Mouse (Mus musculus): ENCODE measurements around the gene Haus6. TPM values are rescaled to one million over a fixed set of nuclear protein-coding genes. Genes with fewer than 3 reads are reported as not detected.

Haus6 gene
- 3.3 TPM for polyA plus RNA-seq (2014; fragmentation: Illumina TruSeq; extraction: RNeasy Lipid Tissue Mini Kit (QIAGEN cat#74804); ENCODE audit: low read depth, low replicate concordance)

DNA sequence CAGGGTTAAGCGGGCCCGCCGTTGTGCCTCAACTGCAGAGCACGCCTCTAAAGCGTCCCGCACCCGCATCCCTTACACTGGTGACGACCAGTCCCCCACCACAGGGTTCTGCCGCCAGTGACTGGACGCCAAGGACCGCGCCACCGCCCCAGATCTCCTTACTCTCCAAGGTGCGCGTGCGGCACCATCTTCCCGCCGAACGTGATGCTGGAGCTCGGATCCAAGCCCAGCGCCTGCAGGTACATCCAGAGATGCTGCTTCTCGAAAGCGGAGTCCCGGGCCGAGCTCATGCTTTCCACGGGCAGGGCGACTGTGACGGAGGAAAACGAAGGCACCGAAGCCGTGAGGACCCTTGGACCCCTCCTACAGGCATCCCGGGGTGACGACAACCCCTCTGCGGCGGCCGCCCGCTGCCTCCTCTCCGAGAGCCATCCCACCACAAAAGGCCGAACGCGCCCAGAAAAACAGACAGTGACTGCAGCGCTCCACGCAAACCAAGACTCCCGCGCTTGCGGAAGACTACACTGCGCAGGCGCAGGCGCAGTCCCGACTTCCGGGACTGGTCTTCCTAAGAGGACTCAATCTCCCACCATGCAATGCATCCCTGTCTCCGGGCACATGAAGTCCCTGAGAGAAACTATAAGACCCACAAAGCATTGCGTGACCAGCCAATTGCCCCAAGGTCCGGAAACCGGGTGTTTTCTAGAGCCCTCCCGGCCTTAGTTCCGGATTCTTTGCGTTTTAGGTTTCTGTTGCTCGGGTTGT, at the start of gene Haus6:
Gene Haus6 (minus strand): TSS at position 532 of the 765 bp plus-strand sequence.

DNA sequence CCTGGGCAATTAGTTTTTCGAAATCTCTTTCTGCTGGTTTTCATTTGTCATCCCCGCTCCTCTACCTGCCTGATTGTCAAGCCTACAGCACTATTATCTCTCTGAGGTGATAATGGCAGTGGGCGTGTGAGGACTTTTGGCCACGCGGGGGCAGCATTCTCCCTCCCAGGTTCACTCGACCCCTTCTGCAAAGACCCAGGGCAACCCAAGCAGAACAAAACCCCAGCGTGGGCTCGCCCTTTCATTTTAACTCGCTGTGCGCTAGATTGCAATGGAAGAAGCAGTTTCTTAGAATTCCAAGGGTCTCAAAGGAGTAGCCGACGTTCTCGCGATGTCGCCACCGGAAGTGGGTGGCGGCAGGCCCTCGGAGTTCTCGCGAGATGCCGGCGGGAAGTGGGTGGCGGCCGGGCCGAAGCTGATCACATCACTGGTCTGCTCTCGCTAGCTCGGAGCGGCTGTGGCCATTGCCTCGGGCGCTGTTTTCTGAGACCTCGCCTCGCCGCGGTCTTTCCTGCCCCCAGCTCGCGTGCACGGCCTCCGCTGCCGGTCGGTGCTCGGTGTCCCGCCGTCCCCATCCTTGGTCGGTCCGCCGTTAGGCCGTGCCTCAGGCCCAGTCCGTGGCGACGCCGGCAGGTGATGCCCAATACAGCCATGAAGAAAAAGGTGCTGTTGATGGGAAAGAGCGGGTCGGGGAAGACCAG, 36.4 kb downstream of the Haus6 start, which contains the start of gene Rraga:
Gene Rraga (plus strand): TSS at position 386 of the 701 bp plus-strand sequence.

DNA sequence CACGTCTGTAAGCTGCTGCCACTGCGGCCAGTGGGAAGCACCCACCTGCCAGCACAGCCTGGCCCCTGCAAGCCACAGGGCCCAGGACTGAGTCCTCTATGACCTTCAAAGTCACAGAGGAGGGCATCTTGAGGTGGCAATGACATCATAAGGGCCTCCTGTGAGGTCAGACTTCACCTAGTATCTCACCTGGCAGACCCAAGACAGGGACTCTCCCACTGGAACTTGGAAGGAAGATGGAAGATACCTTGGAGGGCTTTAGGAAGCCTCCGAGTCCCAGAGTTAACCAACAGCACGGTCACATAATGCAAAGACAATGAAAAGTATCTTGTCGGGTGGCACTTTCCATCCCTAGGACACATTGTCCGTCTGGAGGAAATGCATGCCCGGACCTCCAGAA, 53.6 kb downstream of the Haus6 start, which contains the start of gene Saxo1:
Gene Saxo1 (minus strand): TSS at position 101 of the 400 bp plus-strand sequence.

Other genes with a start within 250 kb of the Haus6 start
- not detected for gene Saxo1, start 53.7 kb downstream of the Haus6 start, polyA plus RNA-seq (2014; fragmentation: Illumina TruSeq; extraction: RNeasy Lipid Tissue Mini Kit (QIAGEN cat#74804); ENCODE audit: low read depth, low replicate concordance)
- 64.5 TPM for gene Rraga, start 36.4 kb downstream of the Haus6 start, polyA plus RNA-seq (2014; fragmentation: Illumina TruSeq; extraction: RNeasy Lipid Tissue Mini Kit (QIAGEN cat#74804); ENCODE audit: low read depth, low replicate concordance)
- 72.5 TPM for gene Plin2, start 58.0 kb upstream of the Haus6 start, polyA plus RNA-seq (2014; fragmentation: Illumina TruSeq; extraction: RNeasy Lipid Tissue Mini Kit (QIAGEN cat#74804); ENCODE audit: low read depth, low replicate concordance)
- gene Dennd4c, start 136.5 kb upstream of the Haus6 start, polyA plus RNA-seq (2014; fragmentation: Illumina TruSeq; extraction: RNeasy Lipid Tissue Mini Kit (QIAGEN cat#74804); ENCODE audit: low read depth, low replicate concordance), result 19.1 TPM
- 796 TPM for gene Rps6, start 245.4 kb upstream of the Haus6 start, polyA plus RNA-seq (2014; fragmentation: Illumina TruSeq; extraction: RNeasy Lipid Tissue Mini Kit (QIAGEN cat#74804); ENCODE audit: low read depth, low replicate concordance)